Mouse (Mus musculus) c-Kit-positive CD71-negative TER-119-negative erythroid progenitor cells, embryonic 14.5 days (primary cell): Measurements from ENCODE around the gene Smad3.

Experiments used
- DNase-seq: peaks from one replicate; pipeline ENCODE4 v3.0.0-alpha.2; 2013; ENCODE audit warnings: low read depth

The Smad3 gene

GRCm38 (mm10) chr9:63663222-63663621 lies 94.6 kb downstream of the Smad3 start:
- DNase-seq = no peak

GRCm38 (mm10) chr9:63662759-63663158 lies 95.0 kb downstream of the Smad3 start:
- no peak for DNase-seq

GRCm38 (mm10) chr9:63660691-63661090 lies 97.1 kb downstream of the Smad3 start:
- DNase-seq = no peak

- DNase-seq = no peak
Measured at GRCm38 (mm10) chr9:63660061-63660460, 97.7 kb downstream of the Smad3 start.

GRCm38 (mm10) chr9:63658970-63659371 lies 98.8 kb downstream of the Smad3 start:
- no peak for DNase-seq

- no peak for DNase-seq
Measured at GRCm38 (mm10) chr9:63658436-63658835, 99.4 kb downstream of the Smad3 start.

- no peak for DNase-seq
Measured at GRCm38 (mm10) chr9:63657167-63657566, 100.6 kb downstream of the Smad3 start.

- DNase-seq = no peak
Measured at GRCm38 (mm10) chr9:63655092-63655491, 102.7 kb downstream of the Smad3 start.

- no peak for DNase-seq
Measured at GRCm38 (mm10) chr9:63654575-63654974, 103.2 kb downstream of the Smad3 start.

- DNase-seq = no peak
Measured at GRCm38 (mm10) chr9:63653666-63654065, 104.1 kb downstream of the Smad3 start.

GRCm38 (mm10) chr9:63651594-63651993 lies 106.2 kb downstream of the Smad3 start:
- DNase-seq = no peak

GRCm38 (mm10) chr9:63650905-63651304 lies 106.9 kb downstream of the Smad3 start:
- no peak for DNase-seq

- no peak for DNase-seq
Measured at GRCm38 (mm10) chr9:63649841-63650545, 107.8 kb downstream of the Smad3 start.

- DNase-seq = no peak
Measured at GRCm38 (mm10) chr9:63648520-63648918, 109.3 kb downstream of the Smad3 start.

- no peak for DNase-seq
Measured at GRCm38 (mm10) chr9:63647581-63648519, 109.9 kb downstream of the Smad3 start.

- no peak for DNase-seq
Measured at GRCm38 (mm10) chr9:63645084-63645483, 112.7 kb downstream of the Smad3 start.

- no peak for DNase-seq
Measured at GRCm38 (mm10) chr9:63644011-63644410, 113.8 kb downstream of the Smad3 start.

- no peak for DNase-seq
Measured at GRCm38 (mm10) chr9:63641983-63642646, 115.7 kb downstream of the Smad3 start.

GRCm38 (mm10) chr9:63636113-63636512 lies 121.7 kb downstream of the Smad3 start:
- DNase-seq = no peak

GRCm38 (mm10) chr9:63633334-63633733 lies 124.5 kb downstream of the Smad3 start:
- DNase-seq = no peak

GRCm38 (mm10) chr9:63632924-63633323 lies 124.9 kb downstream of the Smad3 start:
- no peak for DNase-seq

- no peak for DNase-seq
Measured at GRCm38 (mm10) chr9:63632045-63632444, 125.7 kb downstream of the Smad3 start.
